Mouse (Mus musculus): ENCODE data around the gene Wfdc1. TPM values are rescaled to one million over a fixed set of nuclear protein-coding genes. Genes with fewer than 3 reads are reported as not detected.

The Wfdc1 gene
- polyA plus RNA-seq, 1 experiment from 2014 or later: 3.4 TPM

DNA sequence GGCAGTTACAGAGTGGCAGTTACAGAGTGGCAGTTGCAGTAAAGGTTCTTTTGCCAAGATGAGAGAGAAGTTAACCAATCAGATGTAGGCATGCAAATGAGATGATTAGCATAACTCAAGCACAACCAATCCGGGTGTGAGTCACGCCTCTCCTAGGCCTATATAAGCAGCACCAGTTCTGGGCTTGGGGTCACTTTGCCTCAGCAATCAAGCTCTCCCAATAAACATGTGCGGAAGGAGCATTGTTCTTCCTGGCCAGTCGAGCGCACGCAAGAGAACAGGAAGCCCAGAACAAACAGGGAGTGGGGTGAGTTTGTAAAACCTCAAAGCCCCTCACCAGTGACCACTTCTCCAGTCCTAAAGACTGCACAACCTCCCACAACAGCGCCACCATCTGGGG lies 19.3 kb upstream of the Wfdc1 start:
- H3K9ac ChIP-seq: no peak overlapping the region
- WGBS: 81% methylated on average over 7 of the region's 7 CpGs
- H3K27ac ChIP-seq (ENCODE audit: low read depth): no peak overlapping the region
- H3K9me3 ChIP-seq (ENCODE audit: low read depth, low read length): no peaks in the 10 kb centered on the region
- H3K4me2 ChIP-seq: no peak overlapping the region
- H3K4me1 ChIP-seq (ENCODE audit: insufficient read depth): no peaks in the 10 kb centered on the region
- ATAC-seq (ENCODE audit: insufficient read depth) (no peak), DNase-seq (no peak)
- H3K4me3 ChIP-seq (ENCODE audit: low read depth, low read length): no peak overlapping the region
- H3K36me3 ChIP-seq (ENCODE audit: insufficient read depth): no peaks in the 10 kb centered on the region
- no peak for TF ChIP-seq CTCF (IDR thresholded peaks at IDR 0.05; ENCODE audit: low read depth)
- no peaks in the 10 kb centered on the region for H3K27me3 ChIP-seq (ENCODE audit: insufficient read depth, low read length)

DNA sequence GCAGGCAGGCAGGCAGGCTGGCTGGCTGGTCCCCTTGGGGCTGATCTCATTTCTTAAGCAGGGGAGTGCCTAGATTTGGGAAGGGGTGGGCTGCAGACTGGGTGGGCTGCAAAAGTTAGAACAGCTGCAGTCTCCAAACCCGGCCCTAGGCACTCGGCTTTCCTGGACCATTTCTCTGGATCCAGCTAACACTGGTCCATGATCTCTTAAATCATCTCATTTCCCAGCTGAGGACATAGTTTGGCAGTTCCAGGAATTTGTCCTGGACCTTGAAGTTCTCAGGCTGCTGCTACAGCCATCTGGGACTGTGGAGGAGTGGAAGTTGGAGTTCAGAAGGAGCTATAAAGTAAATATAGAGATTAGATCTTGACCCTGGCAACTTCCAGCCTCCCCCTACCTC lies 14.8 kb upstream of the Wfdc1 start:
- H3K4me1 ChIP-seq (ENCODE audit: insufficient read depth): no peaks in the 10 kb centered on the region
- H3K4me2 ChIP-seq: no peak overlapping the region
- H3K9ac ChIP-seq: no peak overlapping the region
- no peak overlapping the region for H3K4me3 ChIP-seq (ENCODE audit: low read depth, low read length)
- no peaks in the 10 kb centered on the region for H3K36me3 ChIP-seq (ENCODE audit: insufficient read depth)
- ATAC-seq (ENCODE audit: insufficient read depth) (0 out of 2 replicates have a peak, but pooled peaks have one; percentile 28), DNase-seq (no peak)
- H3K27me3 ChIP-seq (ENCODE audit: insufficient read depth, low read length): no peaks in the 10 kb centered on the region
- H3K27ac ChIP-seq (ENCODE audit: low read depth): no peak overlapping the region
- no peak for TF ChIP-seq CTCF (IDR thresholded peaks at IDR 0.05; ENCODE audit: low read depth)
- WGBS: 18% methylated on average over 2 of the region's 2 CpGs
- H3K9me3 ChIP-seq (ENCODE audit: low read depth, low read length): no peaks in the 10 kb centered on the region

DNA sequence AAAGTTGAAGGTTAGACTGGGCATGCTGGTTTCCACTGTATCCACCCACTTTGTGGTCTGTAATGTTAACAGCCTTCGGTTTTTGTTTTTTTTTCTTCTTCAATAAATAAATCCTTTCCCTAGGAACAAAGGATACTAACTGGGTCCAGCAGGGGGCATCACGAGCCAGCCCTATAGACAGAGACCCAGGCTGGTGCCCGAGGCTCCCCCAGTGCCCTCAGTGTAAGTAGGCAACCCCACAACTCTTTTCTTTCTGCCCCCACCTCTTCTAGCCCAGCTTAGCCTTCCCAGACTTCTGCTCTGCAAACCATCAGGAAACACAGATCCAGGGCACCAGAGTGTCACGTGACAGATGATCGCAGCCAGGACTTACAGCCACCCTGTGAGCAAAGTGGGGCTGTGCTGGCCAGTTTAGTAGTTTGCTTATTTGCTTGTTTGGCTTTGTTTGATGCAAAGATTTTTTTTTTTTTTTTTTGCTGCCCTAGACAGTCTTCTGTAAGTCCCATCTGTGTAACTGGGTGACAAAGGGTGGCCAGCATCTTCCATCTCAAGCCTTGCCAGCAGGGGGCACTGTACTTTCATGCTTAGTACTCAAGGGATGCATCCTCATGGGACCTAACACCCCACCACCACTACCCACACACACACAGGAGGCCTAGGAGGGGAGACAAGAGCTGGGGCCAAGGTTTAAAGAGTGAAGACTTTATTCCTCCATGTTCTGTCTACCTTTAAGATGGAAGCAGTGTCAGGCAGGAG lies 9.3 kb upstream of the Wfdc1 start:
- H3K4me3 ChIP-seq (ENCODE audit: low read depth, low read length): no peak overlapping the region
- H3K4me2 ChIP-seq: no peak overlapping the region
- peak; percentile 61 for TF ChIP-seq CTCF (IDR thresholded peaks at IDR 0.05; ENCODE audit: low read depth)
- 38% methylated on average over 5 of the region's 5 CpGs for WGBS
- peaks cover 6% of the 10 kb centered on the region; the same call in 1 of the 2 replicates for H3K4me1 ChIP-seq (ENCODE audit: insufficient read depth)
- peak; percentile 25; the same call in 1 of the 2 replicates for ATAC-seq (ENCODE audit: insufficient read depth)
- no peaks in the 10 kb centered on the region for H3K36me3 ChIP-seq (ENCODE audit: insufficient read depth)
- no peaks in the 10 kb centered on the region for H3K27me3 ChIP-seq (ENCODE audit: insufficient read depth, low read length)
- no peak overlapping the region for H3K9ac ChIP-seq
- no peaks in the 10 kb centered on the region for H3K9me3 ChIP-seq (ENCODE audit: low read depth, low read length)
- no peak overlapping the region for H3K27ac ChIP-seq (ENCODE audit: low read depth)
- peak; percentile 49 for DNase-seq

DNA sequence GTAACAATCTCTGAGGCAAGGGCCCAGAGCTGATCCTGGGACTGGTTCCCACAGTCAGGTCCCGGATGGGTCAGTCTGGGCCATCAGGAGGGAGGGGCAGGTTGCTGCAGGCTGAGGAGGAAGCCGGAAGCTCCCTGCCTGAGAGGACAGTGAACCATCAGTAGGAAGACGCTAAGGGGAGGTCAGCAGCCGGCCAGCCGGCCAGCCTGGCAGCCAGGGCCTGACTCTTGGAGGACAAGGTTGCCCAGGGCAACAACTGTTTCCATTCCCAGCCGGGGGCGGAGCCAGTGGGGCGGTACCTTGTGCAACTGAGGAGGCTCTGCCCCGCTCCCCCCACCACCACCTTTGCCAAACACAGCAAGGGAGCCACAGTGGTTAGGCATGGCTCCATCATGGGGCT lies 5.1 kb upstream of the Wfdc1 start:
- no peaks in the 10 kb centered on the region for H3K36me3 ChIP-seq (ENCODE audit: insufficient read depth)
- DNase-seq (peak; percentile 73), ATAC-seq (ENCODE audit: insufficient read depth) (peak; percentile 65)
- no peak for TF ChIP-seq CTCF (IDR thresholded peaks at IDR 0.05; ENCODE audit: low read depth)
- WGBS: 11% methylated on average over 9 of the region's 9 CpGs
- H3K4me3 ChIP-seq (ENCODE audit: low read depth, low read length): no peak overlapping the region
- no peak overlapping the region for H3K4me2 ChIP-seq
- H3K9me3 ChIP-seq (ENCODE audit: low read depth, low read length): no peaks in the 10 kb centered on the region
- no peaks in the 10 kb centered on the region for H3K27me3 ChIP-seq (ENCODE audit: insufficient read depth, low read length)
- H3K9ac ChIP-seq: no peak overlapping the region
- no peak overlapping the region for H3K27ac ChIP-seq (ENCODE audit: low read depth)
- H3K4me1 ChIP-seq (ENCODE audit: insufficient read depth): peaks cover 13% of the 10 kb centered on the region; the same call in 1 of the 2 replicates

DNA sequence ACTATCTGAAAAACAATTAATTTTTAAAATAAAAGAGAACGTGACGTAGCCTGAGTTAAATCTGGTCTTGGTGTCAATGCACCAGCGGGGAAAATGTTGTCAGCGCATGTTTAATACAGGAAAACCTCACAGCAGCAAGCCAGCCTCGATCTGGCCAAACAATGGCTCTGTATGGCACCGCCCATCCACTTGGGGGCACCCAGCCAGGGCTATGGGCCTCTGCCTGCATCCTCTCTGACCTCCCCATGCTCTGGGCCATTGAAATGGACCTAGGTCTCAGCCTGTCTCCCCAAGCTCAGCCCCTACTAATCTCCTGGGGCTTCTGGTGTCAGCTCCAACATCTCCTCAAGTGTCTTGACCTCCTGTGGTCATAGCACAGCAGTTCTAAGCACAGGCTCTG lies 4.3 kb upstream of the Wfdc1 start:
- ATAC-seq (ENCODE audit: insufficient read depth) (no peak), DNase-seq (no peak)
- no peaks in the 10 kb centered on the region for H3K27me3 ChIP-seq (ENCODE audit: insufficient read depth, low read length)
- H3K27ac ChIP-seq (ENCODE audit: low read depth): no peak overlapping the region
- WGBS: 73% methylated on average over 6 of the region's 6 CpGs
- H3K4me2 ChIP-seq: no peak overlapping the region
- H3K4me1 ChIP-seq (ENCODE audit: insufficient read depth): peaks cover 18% of the 10 kb centered on the region; the same call in 1 of the 2 replicates
- H3K9ac ChIP-seq: no peak overlapping the region
- no peak overlapping the region for H3K4me3 ChIP-seq (ENCODE audit: low read depth, low read length)
- no peaks in the 10 kb centered on the region for H3K9me3 ChIP-seq (ENCODE audit: low read depth, low read length)
- H3K36me3 ChIP-seq (ENCODE audit: insufficient read depth): no peaks in the 10 kb centered on the region
- TF ChIP-seq CTCF (IDR thresholded peaks at IDR 0.05; ENCODE audit: low read depth): no peak

DNA sequence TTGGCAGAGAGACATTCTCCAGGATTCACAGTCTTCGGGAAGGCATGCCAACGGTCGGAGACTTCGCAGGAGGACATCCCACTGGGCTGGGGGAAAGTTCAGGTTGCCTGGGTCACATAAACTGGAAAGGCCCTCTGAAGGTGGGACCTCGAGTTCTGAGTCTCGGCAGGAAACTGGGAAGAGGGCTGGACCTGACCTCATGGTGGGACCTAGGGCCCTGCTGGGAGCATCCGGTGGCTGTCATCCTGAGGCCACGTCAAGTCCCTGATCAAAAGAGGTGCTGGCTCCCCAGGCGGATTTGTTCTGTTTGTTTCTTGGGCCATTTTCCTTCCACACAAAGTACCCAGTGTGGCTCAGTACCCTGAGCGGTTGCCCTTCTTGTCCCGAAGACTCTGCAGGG lies 2.7 kb upstream of the Wfdc1 start:
- no peak overlapping the region for H3K4me3 ChIP-seq (ENCODE audit: low read depth, low read length)
- H3K4me1 ChIP-seq (ENCODE audit: insufficient read depth): peaks cover 18% of the 10 kb centered on the region; the same call in 1 of the 2 replicates
- H3K27me3 ChIP-seq (ENCODE audit: insufficient read depth, low read length): no peaks in the 10 kb centered on the region
- no peak for ATAC-seq (ENCODE audit: insufficient read depth)
- no peak overlapping the region for H3K27ac ChIP-seq (ENCODE audit: low read depth)
- H3K9ac ChIP-seq: no peak overlapping the region
- WGBS: 59% methylated on average over 11 of the region's 11 CpGs
- no peaks in the 10 kb centered on the region for H3K9me3 ChIP-seq (ENCODE audit: low read depth, low read length)
- H3K36me3 ChIP-seq (ENCODE audit: insufficient read depth): no peaks in the 10 kb centered on the region
- no peak for TF ChIP-seq CTCF (IDR thresholded peaks at IDR 0.05; ENCODE audit: low read depth)
- H3K4me2 ChIP-seq: no peak overlapping the region
- no peak for DNase-seq

DNA sequence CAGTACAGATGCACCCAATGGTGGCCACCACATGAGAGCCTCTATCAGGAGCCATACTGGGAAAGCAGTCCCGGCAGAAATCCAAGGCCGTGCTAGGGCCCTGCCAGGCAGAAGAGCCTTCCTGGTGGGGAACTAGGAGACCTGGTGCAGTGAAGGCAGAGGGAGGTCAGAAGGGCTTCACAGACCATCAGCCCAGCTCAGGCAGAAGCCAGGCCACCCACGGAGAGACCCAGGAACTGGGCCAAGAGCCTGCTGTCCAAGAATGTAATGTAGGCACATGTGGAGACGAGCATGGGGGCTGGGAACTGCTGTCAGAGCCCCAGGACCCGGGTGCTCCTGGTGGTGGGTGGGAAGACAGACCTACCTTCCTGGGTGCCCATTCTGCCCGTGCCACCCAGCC lies 895 bp upstream of the Wfdc1 start:
- DNase-seq: peak; percentile 69
- ATAC-seq (ENCODE audit: insufficient read depth): no peak
- Histone ChIP-seq H3K27ac (ENCODE audit: low read depth) (no peak overlapping the region), H3K36me3 (ENCODE audit: insufficient read depth) (no peaks in the 10 kb centered on the region), H3K4me1 (ENCODE audit: insufficient read depth) (peaks cover 18% of the 10 kb centered on the region; the same call in 1 of the 2 replicates), H3K4me2 (no peak overlapping the region), H3K9ac (no peak overlapping the region), H3K9me3 (ENCODE audit: low read depth, low read length) (no peaks in the 10 kb centered on the region), H3K27me3 (ENCODE audit: insufficient read depth, low read length) (no peaks in the 10 kb centered on the region), H3K4me3 (ENCODE audit: low read depth, low read length) (no peak overlapping the region)
- no peak for TF ChIP-seq CTCF (IDR thresholded peaks at IDR 0.05; ENCODE audit: low read depth)
- 49% methylated on average over 6 of the region's 6 CpGs for WGBS
